Mouse (Mus musculus) brain, embryonic 14.5 days (tissue): ENCODE results near the gene Cd86.

Experiments used
- CTCF ChIP-seq: fragments of 200-500 bp; IDR thresholded peaks from 2 replicates; pipeline ENCODE4 v1.5.1; 2012; ENCODE audit warnings: inconsistent platforms, mild to moderate bottlenecking, moderate library complexity, borderline replicate concordance; ENCODE audit not compliant: insufficient read depth, insufficient read length; ENCODE audit errors: extremely low read depth
- POLR2A ChIP-seq: fragments of 200-500 bp; IDR thresholded peaks from 2 replicates; pipeline ENCODE4 v1.6.1; 2012; ENCODE audit warnings: mild to moderate bottlenecking, inconsistent platforms, borderline replicate concordance; ENCODE audit not compliant: poor library complexity, insufficient read depth, insufficient read length, severe bottlenecking; ENCODE audit errors: extremely low read depth

- TF ChIP-seq CTCF (no peak), POLR2A (no peak)
Observed at GRCm38 (mm10) chr16:36622320-36622719, 43.6 kb downstream of the Cd86 start.
